Mouse (Mus musculus) neural tube, embryonic 11.5 days (tissue): ENCODE data around the gene Zfp276. TPM values are rescaled to one million over a fixed set of nuclear protein-coding genes. Genes with fewer than 3 reads are reported as not detected.
"Not testable (repeated sequence)": the region's sequence is repeated elsewhere in the genome, so short reads cannot be mapped to it uniquely, and the experiment has no call there.

ENCODE experiments used
- ATAC-seq: fragments of 200-750 bp; cut with Nextera tagmentation; 2 replicates; pipeline ENCODE4 v1.8.0; 2017; ENCODE audit warnings: moderate number of reproducible peaks, mild to moderate bottlenecking, moderate TSS enrichment, moderate library complexity; ENCODE audit not compliant: insufficient read depth, low FRiP score, low TSS enrichment
- DNase-seq: peaks from one replicate; pipeline ENCODE4 v3.0.0-alpha.2; 2015; ENCODE audit warnings: low spot score
- H3K27ac ChIP-seq: fragments of 300-500 bp; sonication (generic); 2 replicates; pipeline ENCODE4 v1.5.1; 2014; ENCODE audit warnings: low read depth, mild to moderate bottlenecking, low read length
- H3K27me3 ChIP-seq: fragments of 300-500 bp; sonication (generic); 2 replicates; pipeline ENCODE4 v1.6.1; 2014; ENCODE audit warnings: mild to moderate bottlenecking, low read length, mixed read lengths; ENCODE audit not compliant: control insufficient read depth, insufficient read depth
- H3K36me3 ChIP-seq: fragments of 300-500 bp; sonication (generic); 2 replicates; pipeline ENCODE4 v1.6.1; 2014; ENCODE audit warnings: mild to moderate bottlenecking, low read length, moderate library complexity, mixed read lengths; ENCODE audit not compliant: control insufficient read depth, insufficient read depth
- H3K4me1 ChIP-seq: fragments of 300-500 bp; sonication (generic); 2 replicates; pipeline ENCODE4 v1.6.1; 2014; ENCODE audit warnings: low read length, mixed read lengths; ENCODE audit not compliant: control insufficient read depth, insufficient read depth
- H3K4me2 ChIP-seq: fragments of 300-500 bp; sonication (generic); 2 replicates; pipeline ENCODE4 v1.6.1; 2014; ENCODE audit warnings: low read depth, mild to moderate bottlenecking, moderate library complexity
- H3K4me3 ChIP-seq: fragments of 300-500 bp; sonication (generic); 2 replicates; pipeline ENCODE4 v1.5.1; 2014; ENCODE audit warnings: low read depth, low read length
- H3K9ac ChIP-seq: fragments of 300-500 bp; sonication (generic); 2 replicates; pipeline ENCODE4 v1.6.1; 2014; ENCODE audit warnings: mild to moderate bottlenecking, low read length
- H3K9me3 ChIP-seq: fragments of 300-500 bp; sonication (generic); 2 replicates; pipeline ENCODE4 v1.6.1; 2016; ENCODE audit warnings: low read length; ENCODE audit not compliant: control insufficient read depth
- WGBS: fragments of 180-500 bp; shearing (Covaris S2); extraction: QIAGEN DNeasy Blood & Tissue Kit; methylation state at CpG from one replicate; pipeline ENCODE4 v1.1.7; 2014; 5-methylcytosine and 5-hydroxymethylcytosine counted together
- polyA plus RNA-seq: library from polyadenylated mRNA; unstranded; fragments of >200 nt; fragmentation: Nextera tagmentation; extraction: Ambion mirVana; gene quantifications from 2 replicates; pipeline ENCODE4 v1.2.1, GENCODE M21; 2014

Zfp276 gene
- polyA plus RNA-seq, 1 experiment from 2014 or later, result 26.0 TPM

DNA sequence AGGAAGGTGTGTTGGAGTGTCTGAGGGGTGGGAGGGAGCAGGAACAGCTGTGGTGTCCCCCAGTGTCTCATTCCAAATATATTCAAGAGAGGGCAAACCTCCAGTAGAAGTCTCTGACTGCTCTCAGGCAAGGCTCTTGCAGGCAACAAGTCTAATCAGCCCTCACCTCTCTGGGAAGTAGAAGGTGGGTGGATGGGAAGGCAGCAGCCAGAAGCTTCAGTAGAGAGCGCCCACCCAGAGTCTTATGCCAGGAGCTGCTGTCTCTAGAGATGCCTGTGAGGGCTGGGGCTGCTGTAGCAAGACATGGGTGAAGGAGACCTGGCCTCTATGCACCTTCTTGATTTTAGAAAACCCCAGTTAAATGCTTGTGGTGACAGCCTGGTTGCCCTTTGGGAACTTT, 25.6 kb upstream of the Zfp276 start:
- 93% methylated on average over 1 of the region's 1 CpGs for whole genome bisulfite sequencing
- no peaks in the 10 kb centered on the region for H3K9me3 ChIP-seq

DNA sequence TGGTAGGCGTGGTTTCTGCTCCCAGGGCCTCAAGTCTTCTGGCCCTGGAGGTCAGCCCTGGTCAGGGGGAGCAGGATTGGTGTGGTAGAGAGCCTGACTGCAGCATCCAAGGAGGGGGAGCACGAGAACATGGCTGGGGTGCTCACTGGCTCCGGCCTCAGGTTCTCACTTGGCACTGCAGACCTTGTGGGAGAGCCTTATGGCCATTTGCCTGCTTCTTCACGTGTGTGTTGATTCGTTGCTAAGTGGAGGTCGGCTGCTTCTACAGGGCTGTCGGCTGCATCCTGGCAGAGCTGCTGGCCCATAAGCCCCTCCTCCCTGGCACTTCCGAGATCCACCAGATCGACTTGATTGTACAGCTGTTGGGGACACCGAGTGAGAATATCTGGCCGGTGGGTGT, 23.7 kb upstream of the Zfp276 start:
- H3K4me2 ChIP-seq, H3K9me3 ChIP-seq, H3K27ac ChIP-seq, H3K9ac ChIP-seq, H3K4me1 ChIP-seq, H3K36me3 ChIP-seq, DNase-seq, H3K4me3 ChIP-seq, ATAC-seq, H3K27me3 ChIP-seq: not testable (repeated sequence)
- 81% methylated on average over 9 of the region's 11 CpGs for whole genome bisulfite sequencing

More for the DNA sequence above, 25.6 kb upstream of the Zfp276 start:
- DNase-seq (no peak), ATAC-seq (no peak)
- H3K4me3 ChIP-seq, result no peak overlapping the region
- H3K36me3 ChIP-seq, result peaks cover 5% of the 10 kb centered on the region; the same call in 1 of the 2 replicates
- no peak overlapping the region for H3K9ac ChIP-seq
- H3K4me1 ChIP-seq, result peaks cover 3% of the 10 kb centered on the region; the same call in 1 of the 2 replicates
- H3K27ac ChIP-seq, result no peak overlapping the region
- H3K27me3 ChIP-seq, result no peaks in the 10 kb centered on the region
- H3K4me2 ChIP-seq, result no peak overlapping the region

GRCm38 (mm10) chr8:123231742-123232141, 22.3 kb upstream of the Zfp276 start:
- Histone ChIP-seq H3K9ac (no peak overlapping the region), H3K4me3 (no peak overlapping the region), H3K4me1 (peaks cover 9% of the 10 kb centered on the region; the same call in 1 of the 2 replicates), H3K27me3 (peaks cover 14% of the 10 kb centered on the region), H3K4me2 (no peak overlapping the region), H3K27ac (no peak overlapping the region), H3K9me3 (no peaks in the 10 kb centered on the region), H3K36me3 (peaks cover 5% of the 10 kb centered on the region; the same call in 1 of the 2 replicates)
- WGBS, result 43% methylated on average over 5 of the region's 5 CpGs
- ATAC-seq (no peak), DNase-seq (no peak)

DNA sequence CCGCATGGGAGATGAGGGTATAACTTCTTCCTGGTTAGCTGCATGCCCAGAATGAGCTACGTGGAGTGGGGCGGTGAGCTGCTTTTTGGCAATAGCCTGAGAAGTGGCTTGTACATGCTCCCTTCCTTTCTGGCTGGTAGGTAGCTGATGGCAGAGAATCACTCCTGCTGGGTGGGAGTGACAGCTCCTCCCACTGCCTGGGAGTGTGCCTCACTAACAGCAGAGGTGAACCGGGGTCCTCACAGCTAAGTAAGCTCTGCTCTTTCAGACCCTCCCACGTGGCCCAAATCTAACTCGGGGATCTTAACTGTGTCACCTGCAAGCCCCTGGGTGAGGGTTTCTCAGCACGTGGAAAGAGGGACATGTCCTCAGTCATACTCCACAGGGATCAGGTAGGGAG, 21.4 kb upstream of the Zfp276 start:
- ATAC-seq, result no peak
- WGBS, result 21% methylated on average over 7 of the region's 7 CpGs
- H3K4me1 ChIP-seq, result peaks cover 9% of the 10 kb centered on the region; the same call in 1 of the 2 replicates

DNA sequence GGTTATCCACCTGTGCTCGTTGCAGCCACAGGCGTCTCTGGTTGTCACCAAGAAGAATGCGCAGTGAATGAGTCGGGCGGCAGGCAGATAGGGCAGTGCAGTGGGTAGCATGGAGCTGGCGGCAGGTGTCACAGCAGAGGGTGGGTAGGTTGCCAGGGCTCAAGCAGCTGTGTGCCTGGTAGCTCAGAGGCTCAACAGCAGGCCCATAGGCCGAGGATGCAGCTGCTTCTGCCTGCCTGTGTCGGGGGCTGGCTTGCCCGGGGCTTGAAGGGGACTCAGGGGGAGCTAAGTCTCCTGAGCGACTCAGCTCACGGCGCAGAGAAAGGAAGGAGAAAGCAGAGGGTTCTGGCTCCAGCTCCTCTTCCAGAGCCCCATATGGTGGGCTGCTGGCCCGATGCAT, 20.7 kb upstream of the Zfp276 start:
- H3K9ac ChIP-seq, result no peak overlapping the region
- peaks cover 3% of the 10 kb centered on the region; the same call in 1 of the 2 replicates for H3K36me3 ChIP-seq
- peaks cover 14% of the 10 kb centered on the region for H3K27me3 ChIP-seq
- 57% methylated on average over 13 of the region's 13 CpGs for WGBS
- no peak for ATAC-seq
- H3K9me3 ChIP-seq, result no peaks in the 10 kb centered on the region
- H3K4me3 ChIP-seq, result no peak overlapping the region
- no peak overlapping the region for H3K27ac ChIP-seq
- DNase-seq, result no peak
- H3K4me2 ChIP-seq, result no peak overlapping the region
- peaks cover 9% of the 10 kb centered on the region; the same call in 1 of the 2 replicates for H3K4me1 ChIP-seq

More for the DNA sequence above, 21.4 kb upstream of the Zfp276 start:
- Histone ChIP-seq H3K27me3 (peaks cover 14% of the 10 kb centered on the region), H3K4me2 (no peak overlapping the region), H3K9me3 (no peaks in the 10 kb centered on the region), H3K9ac (peak overlapping the region; percentile 18; the same call in 1 of the 2 replicates), H3K27ac (no peak overlapping the region), H3K36me3 (peaks cover 3% of the 10 kb centered on the region; the same call in 1 of the 2 replicates), H3K4me3 (no peak overlapping the region)
- DNase-seq, result no peak

- Histone ChIP-seq H3K4me1 (peaks cover 9% of the 10 kb centered on the region; the same call in 1 of the 2 replicates), H3K36me3 (peaks cover 3% of the 10 kb centered on the region; the same call in 1 of the 2 replicates)
- DNase-seq, result no peak
Measured at GRCm38 (mm10) chr8:123233760-123234159, 20.2 kb upstream of the Zfp276 start.

GRCm38 (mm10) chr8:123234918-123235519, 19.0 kb upstream of the Zfp276 start:
- H3K9ac ChIP-seq, result no peak overlapping the region
- H3K36me3 ChIP-seq, result no peaks in the 10 kb centered on the region
- WGBS, result 37% methylated on average over 13 of the region's 13 CpGs
- ATAC-seq (no peak), DNase-seq (no peak)
- no peak overlapping the region for H3K27ac ChIP-seq
- peaks cover 9% of the 10 kb centered on the region; the same call in 1 of the 2 replicates for H3K4me1 ChIP-seq
- peaks cover 14% of the 10 kb centered on the region for H3K27me3 ChIP-seq
- H3K4me2 ChIP-seq, result peak overlapping the region; percentile 75
- no peaks in the 10 kb centered on the region for H3K9me3 ChIP-seq
- H3K4me3 ChIP-seq, result peak overlapping the region; percentile 39

More at GRCm38 (mm10) chr8:123233760-123234159, 20.2 kb upstream of the Zfp276 start:
- Histone ChIP-seq H3K27me3 (peaks cover 14% of the 10 kb centered on the region), H3K9me3 (no peaks in the 10 kb centered on the region), H3K27ac (no peak overlapping the region), H3K4me3 (no peak overlapping the region), H3K9ac (no peak overlapping the region), H3K4me2 (no peak overlapping the region)
- ATAC-seq, result no peak
- WGBS, result 80% methylated on average over 11 of the region's 11 CpGs

DNA sequence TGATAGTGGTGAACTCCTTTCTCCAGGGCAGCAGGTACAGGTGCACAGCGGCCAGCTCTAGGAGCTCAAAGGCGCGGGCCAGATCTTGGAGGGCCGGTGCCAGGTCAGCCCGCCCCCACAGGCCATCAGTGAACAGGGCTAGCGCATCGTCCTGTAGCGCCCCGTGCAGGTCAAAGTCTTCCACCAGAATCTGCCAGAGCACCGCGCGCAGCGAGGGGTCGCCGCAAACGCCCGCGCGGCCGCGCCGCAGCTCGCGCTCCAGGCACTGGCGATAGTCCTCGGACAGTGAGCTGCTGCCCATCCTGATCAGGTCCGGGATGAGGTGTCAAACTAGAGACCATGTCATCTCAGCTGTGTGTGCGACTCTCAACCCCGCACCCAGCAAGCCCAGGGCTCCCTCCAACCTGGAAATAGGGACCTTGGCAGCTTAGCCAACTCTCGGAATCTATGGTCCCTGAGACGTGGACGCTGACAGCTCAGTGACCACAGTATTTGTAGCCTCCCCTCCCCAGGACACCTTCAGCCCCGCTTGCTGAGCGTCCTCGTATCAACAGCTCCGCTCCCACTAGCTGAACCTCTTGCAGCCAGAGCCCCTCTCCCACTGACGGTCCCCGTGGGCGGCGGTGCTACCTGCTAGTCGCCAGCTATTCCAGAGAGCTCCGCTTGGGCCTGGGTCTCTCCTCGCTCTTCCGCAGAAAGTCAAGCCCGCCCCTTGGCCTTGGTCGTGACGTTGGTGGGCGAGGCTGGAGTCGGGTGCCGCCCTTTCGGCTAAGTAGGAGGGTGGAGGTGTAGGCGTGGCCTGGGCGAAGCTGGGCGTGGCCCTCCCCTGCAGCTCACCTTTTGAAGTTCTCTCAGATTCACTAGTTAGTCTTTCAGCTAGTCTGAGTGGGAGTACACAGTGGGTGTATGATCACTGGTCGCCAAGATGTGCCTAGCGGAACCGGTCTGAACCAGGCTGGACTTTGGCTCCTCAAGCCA, 18.2 kb upstream of the Zfp276 start, which contains the start of gene Spata2l:
Gene Spata2l, minus strand, starts transcription at position 714 of the 978 bp plus-strand sequence.
- H3K9ac ChIP-seq, result peak within 1 kb of the TSS; percentile 49
- peak; percentile 84 for ATAC-seq
- no peak within 1 kb of the TSS for H3K27ac ChIP-seq
- peak within 1 kb of the TSS; percentile 39 for H3K4me3 ChIP-seq
- H3K36me3 ChIP-seq, result no peaks in the 10 kb centered on the region
- no peaks in the 10 kb centered on the region for H3K9me3 ChIP-seq
- WGBS, result 2% methylated on average over 57 of the region's 57 CpGs
- peak; percentile 89 for DNase-seq
- peaks cover 9% of the 10 kb centered on the region; the same call in 1 of the 2 replicates for H3K4me1 ChIP-seq
- H3K4me2 ChIP-seq, result peak within 1 kb of the TSS; percentile 75
- H3K27me3 ChIP-seq, result peaks cover 14% of the 10 kb centered on the region
